Mouse (Mus musculus) spleen, postnatal 0 days (tissue): ENCODE results near the gene Lrrfip1. TPM values are rescaled to one million over a fixed set of nuclear protein-coding genes. Genes with fewer than 3 reads are reported as not detected.

Experiments
- polyA plus RNA-seq: library from polyadenylated mRNA; unstranded; fragments of >200 nt; fragmentation: Nextera tagmentation; extraction: Ambion mirVana; gene quantifications from 2 replicates; pipeline ENCODE4 v1.2.1, GENCODE M21; 2015

The Lrrfip1 gene
- 25.6 and 34.1 TPM in 2 replicates for polyA plus RNA-seq

DNA sequence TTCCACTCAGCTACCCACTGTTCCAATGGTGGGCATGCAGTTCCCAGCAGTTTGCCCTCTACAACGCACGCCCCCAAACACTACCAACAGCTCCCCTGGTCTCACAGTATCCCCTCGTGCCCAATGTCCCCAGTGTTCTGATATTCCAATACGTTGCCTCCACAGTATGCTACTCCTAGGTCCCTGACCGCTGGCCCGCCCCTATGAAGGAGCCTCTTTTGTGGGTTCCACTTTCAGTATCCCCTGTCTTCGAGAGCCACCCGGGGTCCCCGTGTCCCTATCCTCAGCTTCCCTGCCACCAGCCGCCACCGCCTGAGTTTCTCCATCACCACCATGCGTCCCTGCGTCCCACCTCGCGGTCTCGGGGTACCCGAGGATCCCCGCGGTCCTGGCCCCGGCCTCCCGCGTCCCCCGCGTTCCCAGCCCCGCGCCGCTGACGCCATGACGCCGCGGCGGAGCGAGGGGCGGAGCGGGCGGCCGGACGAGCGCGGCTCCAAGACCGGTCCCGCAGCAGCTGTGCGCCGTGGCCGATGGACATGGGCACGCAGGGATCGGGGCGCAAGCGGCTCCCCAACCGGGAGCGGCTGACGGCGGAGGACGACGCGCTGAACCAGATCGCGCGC is at the start of gene Lrrfip1:
TSS of gene Lrrfip1 (plus strand) at position 470 of the 623 bp plus-strand sequence.

DNA sequence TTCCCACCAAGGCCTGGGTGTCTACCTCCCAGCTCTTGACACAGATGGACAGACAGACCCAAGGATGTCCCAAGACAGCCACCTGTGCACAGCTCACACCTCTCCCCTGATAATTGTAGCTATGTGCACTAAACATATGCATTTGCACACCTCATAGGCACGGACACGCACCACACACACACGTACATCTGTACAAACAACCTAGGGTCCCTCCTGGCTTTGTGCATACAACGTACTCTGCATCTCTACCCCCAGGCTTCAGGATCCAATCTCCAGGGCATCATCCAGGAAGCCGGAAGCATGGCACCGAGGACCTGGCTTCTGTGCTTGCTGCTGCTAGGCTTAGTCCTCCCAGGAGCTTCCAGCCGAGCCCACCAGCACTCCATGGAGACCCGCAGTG is 45.7 kb upstream of the Lrrfip1 start, which contains the start of gene Prlh:
TSS of gene Prlh (plus strand) at position 301 of the 400 bp plus-strand sequence.

DNA sequence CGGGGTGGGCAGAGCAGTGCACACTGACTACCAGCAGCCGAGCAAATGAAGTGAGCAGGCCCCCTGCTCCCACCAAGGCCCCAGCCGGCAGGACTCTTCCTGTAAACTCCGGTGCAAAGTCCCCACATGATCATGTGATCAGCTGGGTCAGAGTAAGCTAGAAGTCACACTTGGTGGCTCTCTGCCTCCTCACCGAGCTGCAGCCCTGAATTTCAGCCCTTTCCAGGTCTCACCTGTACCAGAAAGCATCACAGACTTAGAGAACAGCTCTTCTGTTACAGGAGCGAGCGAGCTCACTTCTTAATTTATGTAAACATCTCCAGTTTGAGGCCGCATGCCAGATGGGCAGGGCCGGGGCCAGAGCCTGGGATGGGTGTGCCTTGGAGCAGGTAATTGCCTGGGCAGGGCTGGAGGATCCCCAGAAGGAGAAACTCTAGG is 29.2 kb upstream of the Lrrfip1 start, which contains the start of gene Rab17:
TSS of gene Rab17 (minus strand) at position 315 of the 438 bp plus-strand sequence.

DNA sequence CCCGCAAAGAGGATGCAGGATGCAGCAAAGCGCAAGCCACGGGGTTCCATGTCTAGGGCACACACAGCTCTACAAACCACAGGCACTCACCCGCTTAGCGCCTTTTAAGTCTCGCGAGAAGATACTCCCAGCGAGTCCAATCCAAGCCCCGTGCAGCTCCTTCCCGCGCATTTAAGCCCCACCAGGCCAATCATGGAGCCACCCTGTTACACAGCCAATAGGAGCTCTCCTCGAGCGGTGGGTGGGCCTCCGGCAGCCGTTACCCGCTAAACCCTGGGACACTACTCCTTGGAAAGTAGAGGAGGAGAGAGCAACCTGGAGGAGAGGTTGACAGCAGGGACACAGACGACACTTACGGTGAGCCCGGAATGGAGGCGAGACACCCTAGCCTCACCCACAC is 146.3 kb downstream of the Lrrfip1 start, which contains the start of gene Rbm44:
TSS of gene Rbm44 (plus strand) at position 277 of the 400 bp plus-strand sequence.

Other genes starting within 250 kb of the Lrrfip1 start
- gene Col6a3, start 154.8 kb upstream of the Lrrfip1 start, polyA plus RNA-seq: 15.6 and 18.6 TPM in 2 replicates
- 0.35 and 0.36 TPM in 2 replicates for gene Mlph, start 83.7 kb upstream of the Lrrfip1 start, polyA plus RNA-seq
- gene Prlh, start 45.6 kb upstream of the Lrrfip1 start, polyA plus RNA-seq: not detected in 2 replicates
- gene Rab17, start 29.1 kb upstream of the Lrrfip1 start, polyA plus RNA-seq: 0.41 and 0.63 TPM in 2 replicates
- gene Rbm44, start 146.4 kb downstream of the Lrrfip1 start, polyA plus RNA-seq: 0.65 and 1.8 TPM in 2 replicates
- 17.9 and 22.8 TPM in 2 replicates for gene Ramp1, start 181.1 kb downstream of the Lrrfip1 start, polyA plus RNA-seq